Mouse (Mus musculus) testis, adult 2 months (tissue): ENCODE results near the gene Alg5.

ENCODE experiments used
- CTCF ChIP-seq: fragments of 200-500 bp; IDR thresholded peaks from 2 replicates; pipeline ENCODE4 v1.5.1; 2012; ENCODE audit warnings: low read depth, mild to moderate bottlenecking, inconsistent platforms, low read length, moderate library complexity; ENCODE audit not compliant: control insufficient read depth, insufficient read depth, insufficient replicate concordance
- POLR2A ChIP-seq: fragments of 200-500 bp; IDR thresholded peaks from 2 replicates; pipeline ENCODE4 v1.6.1; 2012; ENCODE audit warnings: low read depth, mild to moderate bottlenecking, inconsistent platforms, low read length, moderate library complexity; ENCODE audit not compliant: control insufficient read depth

GRCm38 (mm10) chr3:54708972-54709371 lies 26.4 kb upstream of the Alg5 start:
- TF ChIP-seq CTCF = no peak
- TF ChIP-seq POLR2A = no peak
